Mouse (Mus musculus): ENCODE data around the gene Olfr430.
"Not testable (repeated sequence)": the region's sequence is repeated elsewhere in the genome, so short reads cannot be mapped to it uniquely, and the experiment has no call there.

Olfr430 gene

GRCm38 (mm10) chr1:174066305-174066704 is at the start of gene Olfr430:
Gene Olfr430 (plus strand): TSS chr1:174066605.
- no peak for DNase-seq

DNA sequence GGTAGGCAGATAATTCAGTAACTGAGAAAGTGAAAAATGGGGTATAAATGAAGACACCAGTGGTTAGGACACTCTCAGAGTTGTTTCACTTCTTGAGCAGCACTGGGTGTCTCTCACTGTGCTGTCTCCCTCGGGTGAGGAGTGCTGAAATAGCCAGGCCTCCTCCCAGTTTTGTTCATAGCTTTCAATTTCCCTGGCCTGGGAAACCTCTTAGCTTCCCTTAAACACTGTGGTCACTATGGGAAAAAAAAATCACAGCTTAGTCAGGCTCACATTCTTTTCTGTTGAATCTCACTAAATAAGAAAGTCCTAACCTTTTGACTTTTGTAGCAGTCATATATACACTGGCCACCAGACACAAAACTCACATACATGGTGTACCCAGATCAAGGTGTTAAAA is 34.7 kb upstream of the Olfr430 start, which contains the start of gene Ifi205:
Gene Ifi205, minus strand, starts transcription at position 113 of the 400 bp plus-strand sequence.
- no peak for DNase-seq

DNA sequence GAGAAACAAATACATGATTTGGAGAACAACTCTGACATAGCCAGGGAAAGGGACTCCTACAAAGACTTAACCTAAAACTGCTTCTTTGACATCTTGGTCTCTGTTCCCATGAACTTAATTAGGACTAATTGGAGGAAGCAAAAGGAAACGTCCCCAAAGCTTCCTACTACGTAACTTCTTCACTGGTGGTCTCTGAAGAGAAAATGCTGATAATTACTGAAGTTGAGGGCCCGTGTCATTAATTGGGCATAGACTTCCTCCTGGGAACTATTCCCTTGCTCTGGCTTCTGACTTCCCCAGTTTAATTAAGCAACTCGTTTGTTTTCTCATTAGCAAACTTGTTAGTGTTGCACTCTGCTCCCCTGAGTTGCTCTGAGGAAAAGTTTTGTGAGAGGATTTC is 30.6 kb upstream of the Olfr430 start:
- no peak for DNase-seq

- DNase-seq = no peak
Observed at GRCm38 (mm10) chr1:174038480-174038879, 27.9 kb upstream of the Olfr430 start.

DNA sequence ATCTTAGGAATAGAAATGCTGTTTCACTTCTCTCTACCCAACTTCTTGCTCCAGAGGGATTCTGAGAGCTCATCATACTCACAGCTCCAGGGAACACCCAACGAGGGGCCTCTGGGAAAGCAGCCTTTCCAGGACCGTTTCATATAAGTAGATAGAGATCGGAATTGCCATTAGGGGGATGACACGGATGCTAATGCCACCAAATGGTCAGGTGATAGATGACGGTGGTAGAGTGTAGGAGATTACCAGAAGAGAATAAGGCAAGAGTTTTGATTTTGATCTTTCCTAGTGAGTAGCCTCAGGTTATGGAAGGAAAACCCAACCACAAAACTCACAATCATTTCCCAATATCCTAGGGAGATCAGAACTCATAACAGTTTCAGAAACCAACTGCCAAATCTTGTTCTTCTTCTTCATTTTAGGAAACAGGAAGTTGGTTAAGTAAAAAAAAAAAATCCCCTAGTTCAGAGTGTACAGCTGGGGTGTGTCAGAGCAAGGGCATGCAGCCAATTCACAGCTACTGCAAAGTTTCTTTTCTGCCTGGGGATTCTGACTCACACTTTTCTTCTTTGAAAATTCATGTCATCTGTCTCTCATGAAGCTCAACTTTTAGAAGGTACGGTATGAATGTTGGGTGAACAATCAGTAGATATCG is 25.8 kb upstream of the Olfr430 start, which contains the start of gene Olfr433:
Gene Olfr433, plus strand, starts transcription at position 183 of the 655 bp plus-strand sequence.
- DNase-seq = peak; percentile 86 to 87

DNA sequence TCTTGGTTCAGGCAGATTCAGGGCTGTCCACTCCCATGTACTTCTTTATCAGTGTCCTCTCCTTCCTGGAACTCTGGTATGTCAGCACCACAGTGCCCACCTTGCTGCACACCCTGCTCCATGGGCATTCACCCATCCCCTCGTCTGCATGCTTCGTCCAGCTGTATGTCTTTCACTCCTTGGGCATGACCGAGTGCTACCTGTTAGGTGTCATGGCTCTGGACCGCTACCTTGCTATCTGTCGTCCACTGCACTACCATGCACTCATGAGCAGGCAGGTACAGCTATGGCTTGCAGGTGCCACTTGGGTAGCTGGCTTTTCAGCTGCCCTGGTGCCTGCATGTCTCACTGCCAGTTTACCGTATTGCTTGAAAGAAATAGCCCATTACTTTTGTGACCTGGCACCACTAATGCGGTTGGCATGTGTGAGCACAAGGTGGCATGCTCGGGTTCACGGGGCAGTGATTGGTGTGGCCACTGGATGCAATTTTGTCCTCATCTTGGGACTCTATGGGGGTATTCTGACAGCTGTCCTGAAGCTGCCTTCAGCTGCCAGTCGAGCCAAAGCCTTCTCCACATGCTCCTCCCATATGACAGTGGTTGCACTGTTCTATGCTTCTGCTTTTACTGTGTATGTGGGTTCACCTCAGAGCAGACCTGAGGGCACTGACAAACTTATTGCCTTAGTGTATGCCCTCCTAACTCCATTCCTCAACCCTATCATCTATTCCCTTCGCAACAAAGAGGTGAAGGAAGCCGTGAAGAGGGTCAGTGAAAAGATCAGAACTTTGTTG is 24.1 kb upstream of the Olfr430 start:
- DNase-seq = not testable (repeated sequence)

GRCm38 (mm10) chr1:174044431-174044830 is 22.0 kb upstream of the Olfr430 start:
- no peak for DNase-seq

DNA sequence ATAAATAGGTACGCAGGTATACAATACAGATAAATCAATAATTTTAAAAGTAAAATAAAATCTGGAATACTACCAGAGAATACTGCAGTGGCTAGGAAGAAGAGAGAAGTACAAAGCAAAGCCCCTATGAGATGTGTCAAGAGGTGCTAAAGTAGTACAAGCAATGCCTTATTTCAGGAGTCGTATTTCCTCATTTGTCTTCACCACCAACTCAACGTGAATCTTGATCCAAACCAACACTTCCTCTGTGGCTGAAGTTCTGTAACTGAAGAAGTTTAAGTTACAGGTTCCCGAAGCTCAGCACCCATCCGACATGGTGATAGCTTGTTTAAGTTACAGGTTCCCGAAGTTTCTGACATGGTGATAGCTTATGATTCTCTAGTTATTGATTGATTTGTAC is 18.2 kb upstream of the Olfr430 start:
- DNase-seq = not testable (repeated sequence)

- DNase-seq = no peak
Observed at GRCm38 (mm10) chr1:174048893-174049292, 17.5 kb upstream of the Olfr430 start, which contains the start of gene Olfr432. Gene Olfr432 (plus strand): TSS chr1:174049205.

DNA sequence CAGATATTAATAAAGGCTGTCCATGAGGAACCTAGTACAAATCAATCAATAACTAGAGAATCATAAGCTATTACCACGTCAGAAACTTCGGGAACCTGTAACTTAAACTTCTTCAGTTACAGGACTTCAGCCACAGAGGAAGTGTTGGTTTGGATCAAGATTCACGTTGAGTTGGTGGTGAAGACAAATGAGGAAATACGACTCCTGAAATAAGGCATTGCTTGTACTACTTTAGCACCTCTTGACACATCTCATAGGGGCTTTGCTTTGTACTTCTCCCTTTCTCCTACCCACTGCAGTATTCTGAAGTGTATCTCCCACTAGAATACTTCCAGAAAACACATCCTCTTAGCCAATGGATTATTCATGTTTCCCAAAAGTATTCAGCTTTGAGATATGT is 17.0 kb upstream of the Olfr430 start:
- not testable (repeated sequence) for DNase-seq

GRCm38 (mm10) chr1:174050532-174050931 is 15.9 kb upstream of the Olfr430 start:
- DNase-seq = no peak

- no peak for DNase-seq
Observed at GRCm38 (mm10) chr1:174051515-174051914, 14.9 kb upstream of the Olfr430 start.

DNA sequence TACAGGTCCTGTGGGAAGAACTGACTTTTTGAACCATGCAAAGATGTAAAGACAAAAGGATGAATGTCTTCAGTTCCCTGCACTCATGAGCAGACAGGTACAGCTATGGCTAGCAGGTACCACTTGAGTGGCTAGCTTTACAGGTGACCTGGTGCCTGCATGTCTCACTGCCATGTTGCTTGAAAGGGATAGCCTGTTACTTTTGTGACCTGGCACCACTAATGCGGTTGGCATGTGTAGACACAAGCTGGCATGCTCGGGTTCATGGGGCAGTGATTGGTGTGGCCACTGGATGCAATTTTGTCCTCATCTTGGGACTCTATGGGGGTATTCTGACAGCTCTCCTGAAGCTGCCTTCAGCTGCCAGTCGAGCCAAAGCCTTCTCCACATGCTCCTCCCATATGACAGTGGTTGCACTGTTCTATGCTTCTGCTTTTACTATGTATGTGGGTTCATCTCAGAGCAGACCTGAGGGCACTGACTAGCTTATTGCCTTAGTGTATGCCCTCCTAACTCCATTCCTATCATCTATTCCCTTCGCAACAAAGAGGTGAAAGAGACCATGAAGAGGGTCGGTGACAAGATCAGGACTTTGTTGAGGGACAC is 14.4 kb upstream of the Olfr430 start:
- DNase-seq = no peak

DNA sequence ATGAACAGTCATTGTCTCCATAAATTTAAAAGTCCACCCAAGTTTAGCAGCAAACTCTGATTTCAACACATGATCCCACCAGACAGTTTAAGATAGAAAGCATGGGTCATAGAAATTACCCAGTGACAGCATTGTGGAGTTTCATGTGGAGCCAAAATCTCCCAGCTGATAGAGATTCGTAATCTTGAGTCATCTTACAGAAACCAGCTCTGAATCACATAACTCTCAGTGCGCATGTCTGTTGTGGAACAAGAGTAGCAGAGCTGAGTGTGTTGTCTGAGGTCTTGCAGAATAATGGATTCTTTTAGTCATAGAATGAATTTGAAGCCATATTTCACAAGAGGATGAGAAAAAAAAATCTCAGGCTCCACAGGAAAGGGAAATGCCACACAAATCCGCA is 13.4 kb upstream of the Olfr430 start:
- DNase-seq = no peak

- DNase-seq = no peak
Observed at GRCm38 (mm10) chr1:174055248-174055647, 11.2 kb upstream of the Olfr430 start.

DNA sequence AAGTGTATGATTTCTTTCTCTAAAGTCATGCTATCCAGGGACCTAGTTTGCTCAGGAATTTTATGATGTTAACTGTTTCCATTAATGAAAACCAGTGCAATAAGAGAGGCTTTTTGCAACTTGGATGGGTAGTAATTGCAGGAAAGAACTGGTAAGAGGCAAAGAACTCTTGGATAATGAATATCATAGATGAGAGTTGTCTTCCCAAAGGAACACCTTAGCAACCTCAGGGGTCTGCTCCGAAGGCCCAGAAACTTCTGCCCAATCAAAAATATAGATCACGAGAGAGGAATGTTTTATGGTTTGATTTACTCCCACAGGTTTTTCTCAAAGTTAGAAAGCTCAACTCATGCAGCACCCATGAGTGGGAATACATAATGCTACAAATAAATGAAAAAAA is 17.6 kb downstream of the Olfr430 start, which contains the start of gene Olfr429:
Gene Olfr429, plus strand, starts transcription at position 301 of the 400 bp plus-strand sequence.
- DNase-seq = no peak

DNA sequence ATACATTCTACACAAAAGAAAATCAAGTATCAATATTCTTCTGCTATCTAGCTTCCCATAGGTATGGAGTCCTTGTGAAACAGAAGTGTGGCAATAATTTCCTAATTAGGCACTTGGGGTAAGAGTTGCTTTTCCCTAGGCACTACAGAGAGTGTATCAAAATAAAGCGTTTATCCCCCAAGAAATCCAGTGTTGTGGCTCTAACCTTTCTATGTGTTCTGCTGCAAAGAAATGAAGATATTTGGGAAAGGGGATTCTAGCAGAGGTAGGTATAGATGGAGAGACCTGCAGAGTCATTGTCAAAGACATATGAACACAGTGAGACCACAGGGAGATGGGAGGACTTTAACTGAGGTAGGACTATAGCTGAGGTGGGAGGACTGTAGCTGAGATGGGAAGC is 30.2 kb downstream of the Olfr430 start, which contains the start of gene Olfr427:
Gene Olfr427, plus strand, starts transcription at position 301 of the 400 bp plus-strand sequence.
- no peak for DNase-seq

DNA sequence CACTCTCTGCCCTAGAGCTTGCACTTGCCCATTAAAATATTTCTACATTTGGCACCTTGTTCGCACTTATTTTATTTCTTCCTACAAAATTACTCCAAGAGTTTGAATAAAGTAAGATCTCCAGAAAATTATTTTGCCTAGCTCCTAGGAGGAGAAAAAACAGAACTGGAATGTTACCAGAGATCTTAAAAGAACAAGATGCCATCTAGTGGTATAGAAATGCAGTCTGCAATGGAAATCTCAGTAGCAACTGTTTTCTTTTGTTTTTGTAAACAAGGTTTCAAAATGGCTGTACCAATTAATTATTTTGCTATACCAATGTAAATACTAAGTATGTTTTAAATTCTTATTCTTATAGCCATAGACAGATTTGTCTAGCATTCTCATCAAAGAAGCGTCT is 37.3 kb downstream of the Olfr430 start:
- no peak for DNase-seq

DNA sequence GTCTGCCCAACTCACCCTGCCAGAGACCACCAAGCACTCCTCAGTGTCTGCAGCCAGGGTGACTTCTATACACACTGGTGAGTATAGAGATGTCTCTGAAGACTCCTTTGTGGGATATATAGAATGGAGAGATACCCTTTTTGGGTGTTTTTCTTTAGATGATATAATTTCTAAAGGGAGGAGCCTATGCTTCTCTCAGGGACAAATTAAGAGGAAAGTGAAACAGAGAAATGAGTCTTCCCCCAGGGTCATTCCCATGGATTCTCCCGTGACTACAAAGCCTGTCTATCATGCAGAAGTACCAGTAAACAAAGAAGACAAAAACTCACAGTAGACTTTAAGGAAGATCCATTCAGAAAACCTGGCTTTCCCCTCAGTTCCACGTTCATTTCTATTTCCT is 54.7 kb downstream of the Olfr430 start, which contains the start of gene Olfr231:
Gene Olfr231, minus strand, starts transcription at position 101 of the 400 bp plus-strand sequence.
- DNase-seq = no peak

Data from kidney, postnatal 4 days (tissue).